Mouse (Mus musculus) hindbrain, embryonic 14.5 days (tissue): Measurements from ENCODE around the gene Itch. TPM values are rescaled to one million over a fixed set of nuclear protein-coding genes. Genes with fewer than 3 reads are reported as not detected.

Source experiments
- ATAC-seq: fragments of 200-750 bp; cut with Nextera tagmentation; 2 replicates; pipeline ENCODE4 v1.8.0; 2017; ENCODE audit warnings: moderate number of reproducible peaks, mild to moderate bottlenecking, moderate TSS enrichment, moderate library complexity; ENCODE audit not compliant: low FRiP score
- DNase-seq: peaks from one replicate; pipeline ENCODE4 v3.0.0-alpha.2; 2015; ENCODE audit warnings: low spot score
- H3K27ac ChIP-seq: fragments of 300-500 bp; sonication (generic); 2 replicates; pipeline ENCODE4 v1.5.1; 2014; ENCODE audit warnings: mild to moderate bottlenecking, moderate library complexity
- H3K27me3 ChIP-seq: fragments of 300-500 bp; sonication (generic); 2 replicates; pipeline ENCODE4 v1.6.1; 2014; ENCODE audit warnings: mild to moderate bottlenecking, low read length, mixed read lengths; ENCODE audit not compliant: control insufficient read depth, insufficient read depth
- H3K36me3 ChIP-seq: fragments of 300-500 bp; sonication (generic); replicated peaks from 2 replicates; pipeline ENCODE4 v1.6.1; 2014; ENCODE audit not compliant: control insufficient read depth, insufficient read depth
- H3K4me1 ChIP-seq: fragments of 300-500 bp; sonication (generic); replicated peaks from 2 replicates; pipeline ENCODE4 v1.6.1; 2014; ENCODE audit warnings: antibody characterized with exemption, low read length, mixed read lengths; ENCODE audit not compliant: control insufficient read depth, insufficient read depth
- H3K4me2 ChIP-seq: fragments of 300-500 bp; sonication (generic); replicated peaks from 2 replicates; pipeline ENCODE4 v1.6.1; 2014; ENCODE audit warnings: mild to moderate bottlenecking, moderate library complexity
- H3K4me3 ChIP-seq: fragments of 300-500 bp; sonication (generic); replicated peaks from 2 replicates; pipeline ENCODE4 v1.5.1; 2014; ENCODE audit warnings: mild to moderate bottlenecking, low read length
- H3K9ac ChIP-seq: fragments of 300-500 bp; sonication (generic); 2 replicates; pipeline ENCODE4 v1.6.1; 2014
- H3K9me3 ChIP-seq: fragments of 300-500 bp; sonication (generic); 2 replicates; pipeline ENCODE4 v1.6.1; 2016; ENCODE audit warnings: low read length; ENCODE audit not compliant: control insufficient read depth
- whole genome bisulfite sequencing: fragments of 180-500 bp; shearing (Covaris S2); extraction: QIAGEN DNeasy Blood & Tissue Kit; methylation state at CpG from one replicate; pipeline ENCODE4 v1.1.7; 2014; 5-methylcytosine and 5-hydroxymethylcytosine counted together
- polyA plus RNA-seq: library from polyadenylated mRNA; unstranded; fragments of >200 nt; fragmentation: Nextera tagmentation; extraction: Ambion mirVana; gene quantifications from 2 replicates; pipeline ENCODE4 v1.2.1, GENCODE M21; 2014

Itch gene
- polyA plus RNA-seq: 35.9 and 37.1 TPM in 2 replicates

DNA sequence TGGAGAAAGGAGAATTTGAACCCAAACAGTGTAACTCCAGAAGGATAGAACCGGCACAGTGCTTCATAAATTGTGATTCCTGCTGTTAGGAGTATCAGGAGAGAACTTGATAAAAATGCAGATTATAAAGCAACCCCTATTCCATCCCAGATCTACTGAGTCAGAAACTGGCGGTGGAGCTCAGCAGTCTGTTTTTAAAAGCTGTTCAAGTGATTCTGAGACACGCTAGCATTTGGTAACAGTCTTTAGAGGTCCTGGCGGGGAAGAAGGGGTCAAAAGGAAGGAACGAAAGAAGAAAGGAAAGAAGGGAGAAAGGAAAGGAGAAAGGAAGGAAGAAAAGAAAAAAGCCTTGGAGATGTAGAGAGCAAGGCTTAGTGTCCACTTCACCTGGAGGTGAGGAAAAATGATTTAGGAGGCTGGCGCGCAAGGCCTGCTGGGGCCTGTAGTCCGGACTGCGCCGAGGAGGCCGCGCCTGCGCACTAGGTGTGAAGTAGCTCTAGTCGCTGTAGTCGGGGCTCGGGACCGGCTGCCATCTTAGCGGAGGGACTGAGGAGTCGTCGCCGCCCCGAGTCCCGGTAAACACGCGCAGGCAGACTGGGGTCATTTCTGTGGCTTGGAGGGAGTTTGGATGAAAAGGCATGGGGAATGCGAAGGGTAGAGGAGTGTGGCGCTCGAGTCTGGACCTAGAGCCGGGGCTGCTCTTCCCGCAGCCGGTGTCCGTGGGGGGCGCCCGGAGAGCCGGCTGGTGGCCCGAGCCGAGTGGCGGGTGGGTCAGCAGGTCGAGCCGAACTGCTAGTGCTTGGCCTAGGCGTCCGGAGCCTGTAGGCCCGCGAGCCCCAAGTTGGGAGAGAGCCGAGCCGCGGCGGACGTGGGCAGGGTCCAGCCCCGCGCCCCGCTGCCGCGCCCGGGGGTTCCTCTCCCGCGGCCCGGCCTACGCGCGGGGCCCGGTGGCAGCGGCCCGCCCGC is at the start of gene Itch:
TSS of gene Itch (plus strand) at position 499 of the 966 bp plus-strand sequence.
- no peaks in the 10 kb centered on the region for H3K27me3 ChIP-seq
- 3% methylated on average over 63 of the region's 65 CpGs for WGBS

DNA sequence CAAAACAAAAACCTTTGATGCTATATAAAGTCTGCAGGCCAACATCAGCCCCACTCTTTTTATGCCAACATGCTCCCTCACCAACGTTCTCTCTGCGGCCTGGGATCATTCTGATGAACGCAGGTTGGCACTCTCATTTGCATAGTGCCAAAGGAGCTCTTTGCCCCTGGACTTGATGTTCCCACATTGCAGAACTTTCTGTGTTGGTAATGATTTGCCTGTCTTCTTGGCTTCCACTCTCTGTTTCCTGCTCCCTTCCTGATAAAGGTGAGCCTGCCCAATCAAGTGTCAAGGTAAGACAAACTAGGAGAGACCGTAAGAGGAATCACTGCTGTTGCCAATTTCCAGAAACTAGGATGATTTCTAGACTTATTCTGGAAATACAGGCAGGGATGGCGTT is 48.8 kb upstream of the Itch start:
- Histone ChIP-seq H3K4me2 (no peak overlapping the region), H3K4me3 (no peak overlapping the region), H3K36me3 (no peaks in the 10 kb centered on the region), H3K4me1 (no peaks in the 10 kb centered on the region), H3K27ac (no peak overlapping the region), H3K27me3 (no peaks in the 10 kb centered on the region), H3K9me3 (no peaks in the 10 kb centered on the region), H3K9ac (no peak overlapping the region)
- no peak for ATAC-seq
- DNase-seq: no peak
- 86% methylated on average over 5 of the region's 5 CpGs for WGBS

More for the DNA sequence above, at the start of gene Itch:
- Histone ChIP-seq H3K4me2 (peak within 1 kb of the TSS; percentile 69), H3K36me3 (peaks cover 5% of the 10 kb centered on the region), H3K4me1 (peaks cover 27% of the 10 kb centered on the region), H3K9ac (peak within 1 kb of the TSS; percentile 96), H3K4me3 (peak within 1 kb of the TSS; percentile 98), H3K9me3 (no peaks in the 10 kb centered on the region), H3K27ac (peak within 1 kb of the TSS; percentile 90)
- ATAC-seq (peak; percentile 99), DNase-seq (peak; percentile 90)

DNA sequence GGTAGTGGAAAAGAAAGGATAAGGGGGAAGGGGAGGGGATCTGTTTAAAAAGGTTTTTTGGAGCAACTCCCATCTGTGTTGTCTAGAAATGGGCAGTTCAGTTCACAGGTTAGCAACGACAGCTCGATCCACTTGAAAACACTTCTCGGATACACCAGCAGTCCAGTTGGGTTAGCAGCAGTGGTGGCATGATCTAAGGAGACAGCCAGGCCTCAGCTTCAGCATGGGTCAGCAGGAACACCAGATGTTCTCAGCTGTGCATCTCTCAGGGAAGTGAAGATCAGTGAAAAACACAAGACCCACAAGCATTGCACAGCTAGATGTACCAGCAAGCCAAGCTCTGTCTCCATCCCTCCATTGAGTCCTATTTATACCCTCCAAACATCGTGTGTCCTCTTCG is 47.0 kb upstream of the Itch start:
- DNase-seq (no peak), ATAC-seq (no peak)
- Histone ChIP-seq H3K9ac (no peak overlapping the region), H3K27me3 (no peaks in the 10 kb centered on the region), H3K27ac (no peak overlapping the region), H3K36me3 (no peaks in the 10 kb centered on the region), H3K4me3 (no peak overlapping the region), H3K4me1 (no peaks in the 10 kb centered on the region), H3K4me2 (no peak overlapping the region), H3K9me3 (no peaks in the 10 kb centered on the region)
- 94% methylated on average over 5 of the region's 5 CpGs for WGBS

DNA sequence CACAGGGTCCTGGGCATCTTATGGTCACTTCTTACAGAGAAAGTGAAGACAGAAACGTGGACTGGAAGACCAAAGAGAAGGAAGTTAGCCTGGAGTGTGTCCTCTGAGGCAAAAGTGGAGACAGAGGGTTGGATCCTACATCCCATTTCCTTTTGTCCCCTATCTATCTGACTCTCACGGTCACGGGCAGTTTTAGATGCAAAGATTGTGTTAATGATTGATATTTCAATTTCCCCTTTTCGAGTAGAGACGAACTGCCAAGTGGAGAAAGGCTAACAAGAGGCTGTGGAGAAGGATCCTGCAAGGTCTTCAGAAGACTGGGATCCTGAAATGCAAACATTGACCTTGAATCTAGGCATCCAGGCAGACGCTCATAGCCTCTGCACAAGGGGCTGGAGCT is 45.0 kb upstream of the Itch start:
- no peaks in the 10 kb centered on the region for H3K9me3 ChIP-seq
- 87% methylated on average over 6 of the region's 6 CpGs for WGBS

DNA sequence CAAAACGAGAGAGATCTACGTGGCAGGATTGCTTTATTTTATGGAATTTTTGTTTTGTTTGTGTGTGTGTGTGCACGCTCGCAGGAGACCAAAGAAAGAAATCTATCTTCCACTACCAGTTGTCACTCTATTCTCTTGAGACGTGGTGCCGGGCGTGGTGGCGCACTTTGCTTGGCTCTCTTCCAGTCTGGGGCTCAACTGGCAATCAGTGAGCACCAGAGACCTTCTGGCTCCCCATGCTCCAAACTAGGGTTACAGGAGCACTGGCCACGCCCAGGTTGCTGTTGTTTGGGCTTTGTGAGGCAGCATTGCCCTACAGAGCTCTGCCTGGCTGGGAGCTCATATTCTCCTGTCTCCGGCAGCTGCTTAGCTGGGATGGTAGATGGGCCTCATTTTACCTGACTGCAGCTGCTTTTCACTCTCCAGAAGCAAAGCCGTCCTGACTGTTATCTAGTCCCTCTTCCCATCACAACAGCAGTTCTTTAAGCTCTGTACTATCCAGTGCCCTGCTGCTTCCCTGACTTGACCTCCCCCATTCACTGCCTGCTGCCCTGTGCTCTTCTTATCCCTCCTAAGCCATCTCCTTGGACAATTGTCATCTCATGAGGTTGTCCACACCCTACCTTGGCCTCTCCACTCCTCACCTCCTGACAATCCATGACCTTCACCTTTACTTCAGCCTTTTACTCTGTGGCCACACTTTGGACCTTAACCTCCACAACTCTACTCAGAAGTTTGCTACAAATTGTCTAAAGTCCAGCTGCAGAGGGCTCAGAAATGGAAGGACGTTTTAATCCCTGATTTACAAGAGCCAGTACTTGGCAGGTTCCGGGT is 42.2 kb upstream of the Itch start:
- H3K4me1 ChIP-seq: no peaks in the 10 kb centered on the region
- no peak overlapping the region for H3K4me2 ChIP-seq
- no peak for DNase-seq
- no peak overlapping the region for H3K4me3 ChIP-seq
- ATAC-seq: no peak
- WGBS: 51% methylated on average over 13 of the region's 13 CpGs
- H3K36me3 ChIP-seq: no peaks in the 10 kb centered on the region
- H3K9me3 ChIP-seq: no peaks in the 10 kb centered on the region
- no peaks in the 10 kb centered on the region for H3K27me3 ChIP-seq
- H3K27ac ChIP-seq: no peak overlapping the region
- H3K9ac ChIP-seq: no peak overlapping the region

More for the DNA sequence above, 45.0 kb upstream of the Itch start:
- no peak overlapping the region for H3K4me2 ChIP-seq
- ATAC-seq (no peak), DNase-seq (no peak)
- no peaks in the 10 kb centered on the region for H3K4me1 ChIP-seq
- no peak overlapping the region for H3K9ac ChIP-seq
- H3K27ac ChIP-seq: no peak overlapping the region
- no peaks in the 10 kb centered on the region for H3K27me3 ChIP-seq
- no peaks in the 10 kb centered on the region for H3K36me3 ChIP-seq
- H3K4me3 ChIP-seq: no peak overlapping the region

DNA sequence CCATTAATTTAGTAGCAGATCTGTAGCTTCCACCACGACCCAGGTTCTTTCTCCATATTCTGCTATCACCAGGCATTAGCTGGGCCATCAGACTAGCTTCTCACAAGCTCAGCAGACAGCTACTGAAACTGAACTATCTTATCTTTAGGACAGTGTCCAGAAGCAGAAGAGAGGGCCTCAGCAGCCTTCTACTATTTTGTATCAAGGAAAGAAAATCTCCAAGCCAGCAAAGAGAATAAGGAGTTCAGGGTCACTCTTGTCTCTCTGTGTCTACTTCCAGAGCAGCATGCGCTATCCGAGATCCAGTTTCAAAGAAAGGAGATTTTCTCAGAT is 41.6 kb upstream of the Itch start:
- no peak overlapping the region for H3K9ac ChIP-seq
- WGBS: 84% methylated on average over 3 of the region's 3 CpGs
- H3K36me3 ChIP-seq: no peaks in the 10 kb centered on the region
- no peaks in the 10 kb centered on the region for H3K27me3 ChIP-seq
- H3K4me3 ChIP-seq: no peak overlapping the region
- H3K9me3 ChIP-seq: no peaks in the 10 kb centered on the region
- no peak overlapping the region for H3K4me2 ChIP-seq
- H3K27ac ChIP-seq: no peak overlapping the region
- ATAC-seq (no peak), DNase-seq (no peak)
- no peaks in the 10 kb centered on the region for H3K4me1 ChIP-seq

DNA sequence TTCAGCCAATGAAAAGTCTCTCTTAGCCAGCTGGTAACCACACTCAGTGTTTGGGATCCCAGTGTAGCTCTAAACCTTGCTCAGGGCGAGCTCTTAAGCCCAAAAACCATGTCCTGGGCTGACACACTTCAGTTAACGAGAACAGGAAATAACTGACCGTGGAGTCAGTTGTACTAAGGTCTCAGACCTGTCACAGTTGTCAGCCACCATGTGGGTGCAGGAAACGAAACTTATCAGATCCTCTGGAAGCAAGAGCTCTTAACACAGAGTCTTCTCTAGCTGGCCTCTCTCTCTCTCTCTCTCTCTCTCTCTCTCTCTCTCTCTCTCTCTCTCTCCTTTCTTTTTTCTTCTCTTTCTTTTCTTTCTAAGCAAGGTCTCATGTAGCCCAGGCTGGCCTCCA is 39.9 kb upstream of the Itch start:
- H3K9me3 ChIP-seq: no peaks in the 10 kb centered on the region
- ATAC-seq: no peak
- H3K4me3 ChIP-seq: no peak overlapping the region
- DNase-seq: no peak
- no peak overlapping the region for H3K9ac ChIP-seq
- H3K27ac ChIP-seq: no peak overlapping the region
- WGBS: 76% methylated on average over 4 of the region's 4 CpGs
- H3K4me2 ChIP-seq: no peak overlapping the region
- H3K36me3 ChIP-seq: no peaks in the 10 kb centered on the region
- no peaks in the 10 kb centered on the region for H3K27me3 ChIP-seq
- H3K4me1 ChIP-seq: no peaks in the 10 kb centered on the region

DNA sequence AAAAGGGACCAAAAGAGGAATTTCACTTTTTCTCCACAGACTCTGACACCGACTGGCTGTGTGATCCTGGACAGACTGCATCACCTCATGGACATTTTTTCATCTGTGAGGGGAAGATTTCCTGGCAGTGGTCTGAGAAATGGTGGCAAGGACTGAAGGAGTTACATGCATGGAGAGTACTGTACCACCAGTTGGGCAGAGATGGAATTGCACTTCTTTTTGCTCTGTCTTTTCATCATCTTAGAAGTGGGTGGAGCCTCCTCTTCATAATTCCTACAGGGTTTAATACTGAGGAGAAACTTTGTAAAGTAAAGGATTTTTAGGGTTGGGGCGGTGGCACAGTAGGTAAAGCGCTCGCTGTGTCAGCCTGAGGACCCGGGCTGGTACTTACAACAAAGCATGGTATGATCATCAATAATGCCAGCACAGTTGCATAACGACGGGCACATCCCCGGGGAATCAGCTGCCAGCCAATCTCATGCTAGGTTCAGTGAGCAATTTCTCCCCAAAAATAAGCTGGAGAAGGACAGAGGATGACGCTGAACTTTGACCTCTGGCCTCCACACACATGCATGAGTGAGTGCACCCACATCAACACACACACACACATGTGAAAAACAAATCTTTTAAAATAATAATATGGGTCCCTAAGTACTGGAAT is 34.5 kb upstream of the Itch start:
- Histone ChIP-seq H3K9ac (no peak overlapping the region), H3K9me3 (no peaks in the 10 kb centered on the region), H3K27ac (no peak overlapping the region), H3K36me3 (no peaks in the 10 kb centered on the region), H3K27me3 (no peaks in the 10 kb centered on the region), H3K4me2 (no peak overlapping the region), H3K4me3 (no peak overlapping the region), H3K4me1 (no peaks in the 10 kb centered on the region)
- DNase-seq: no peak
- no peak for ATAC-seq
- 82% methylated on average over 9 of the region's 9 CpGs for WGBS

DNA sequence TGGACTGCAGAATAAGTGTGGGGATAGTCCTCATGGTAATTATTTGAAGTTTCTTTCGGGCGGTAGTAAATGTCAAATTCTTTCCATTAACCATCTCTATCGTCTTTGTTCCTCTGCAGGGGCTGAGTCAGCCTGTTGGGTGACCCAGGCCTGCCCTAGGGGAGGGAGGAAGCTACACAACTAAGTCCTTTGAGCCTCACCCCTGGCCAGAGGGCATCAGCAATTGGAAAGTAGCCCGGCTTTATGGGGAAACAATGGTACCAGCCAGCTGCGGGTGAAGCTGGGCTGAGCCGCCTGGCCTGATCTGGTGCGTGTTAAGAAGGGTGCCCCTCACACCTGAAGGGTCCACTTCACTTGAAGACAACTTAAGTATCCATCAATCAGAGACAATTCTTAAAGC is 33.9 kb upstream of the Itch start:
- no peak overlapping the region for H3K9ac ChIP-seq
- H3K4me3 ChIP-seq: no peak overlapping the region
- WGBS: 69% methylated on average over 7 of the region's 7 CpGs
- ATAC-seq: no peak
- no peak for DNase-seq
- no peaks in the 10 kb centered on the region for H3K36me3 ChIP-seq
- no peaks in the 10 kb centered on the region for H3K4me1 ChIP-seq
- no peak overlapping the region for H3K27ac ChIP-seq
- H3K27me3 ChIP-seq: no peaks in the 10 kb centered on the region
- H3K4me2 ChIP-seq: no peak overlapping the region
- H3K9me3 ChIP-seq: no peaks in the 10 kb centered on the region
